Mouse (Mus musculus) Patski (cell line): ENCODE data around the gene Prkg1. TPM values are rescaled to one million over a fixed set of nuclear protein-coding genes. Genes with fewer than 3 reads are reported as not detected.

Experiments used
- ATAC-seq: fragments of 100-300 bp; one replicate; pipeline ENCODE4 v1.8.0; 2021
- CTCF ChIA-PET: fragments of 350-600 bp; sonication (Branson Sonifier 250); formaldehyde crosslinking; loops from one replicate; lab custom pipeline; 2022; ENCODE audit warnings: inconsistent platforms; lab: Charles Lee
- POLR2A ChIA-PET: fragments of 350-600 bp; sonication (Branson Sonifier 250); formaldehyde crosslinking; loops from one replicate; lab custom pipeline; 2022; ENCODE audit warnings: antibody characterized with exemption, inconsistent platforms; lab: Charles Lee
- DNase-seq: peaks from one replicate; pipeline ENCODE4 v3.0.0-alpha.2; 2011; ENCODE audit warnings: low read depth, low spot score
- H3K27me3 ChIP-seq: fragments of 371-371 bp; one replicate; pipeline ENCODE4 v1.5.1; 2021
- CTCF ChIP-seq: fragments of 100-300 bp; IDR thresholded peaks from one replicate; pipeline ENCODE4 v1.5.1; 2021
- in situ Hi-C: fragments of 300-500 bp; cut with MboI; formaldehyde crosslinking; loops from 3 replicates; pipeline ENCODE4 v1.11.1; 2018; ENCODE audit warnings: low pct_unique_long_range_greater_than_20kb, mixed read lengths
- polyA plus RNA-seq: library from polyadenylated mRNA; unstranded; gene quantifications from one replicate; pipeline ENCODE4 v1.2.3, GENCODE M21; 2021

Gene Prkg1
- polyA plus RNA-seq, 1 experiment from 2014 or later: not detected

GRCm38 (mm10) chr19:31337163-31337862 lies 427.5 kb downstream of the Prkg1 start:
- CTCF ChIA-PET: interaction anchor here (1.2 to 1.4 kb wide), 3 partner anchors 14 to 494 kb away, joined by 3 to 4 read pairs (median 3); no protein-coding TSS in a partner anchor
- in situ Hi-C loops: loop anchor here (25.0 kb wide), 1 partner anchor 675 kb away; no protein-coding TSS in a partner anchor
- H3K27me3 ChIP-seq: peaks cover 13% of the 10 kb centered on the region
- no peak for ATAC-seq
- no peak for DNase-seq
- POLR2A ChIA-PET: no interaction called here
- TF ChIP-seq CTCF: no peak

DNA sequence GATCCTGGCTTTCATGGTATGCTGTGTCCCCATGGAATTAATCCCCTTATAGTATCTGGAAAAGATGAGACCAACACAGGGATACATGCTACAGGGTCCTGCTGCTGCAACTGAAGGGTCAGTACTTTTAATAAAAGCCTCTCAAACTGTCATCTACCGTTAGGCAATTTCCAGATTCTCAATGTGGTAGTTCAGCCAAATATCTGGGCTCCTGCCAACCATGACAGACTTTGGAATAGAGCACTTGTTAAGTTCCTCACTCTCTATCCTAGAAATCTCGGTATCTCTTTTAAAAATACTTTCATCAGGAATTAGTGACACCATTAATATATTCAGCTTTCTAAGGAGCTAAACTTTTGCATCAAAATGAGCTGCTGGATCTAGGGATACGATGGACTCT lies 428.5 kb downstream of the Prkg1 start:
- no peak for DNase-seq
- peak; percentile 39 for ATAC-seq
- no peak for TF ChIP-seq CTCF
- H3K27me3 ChIP-seq: peaks cover 21% of the 10 kb centered on the region
- ChIA-PET POLR2A (no interaction called here), CTCF (no interaction called here)
- in situ Hi-C loops: loop anchor here (25.0 kb wide), 1 partner anchor 674 kb away; no protein-coding TSS in a partner anchor

DNA sequence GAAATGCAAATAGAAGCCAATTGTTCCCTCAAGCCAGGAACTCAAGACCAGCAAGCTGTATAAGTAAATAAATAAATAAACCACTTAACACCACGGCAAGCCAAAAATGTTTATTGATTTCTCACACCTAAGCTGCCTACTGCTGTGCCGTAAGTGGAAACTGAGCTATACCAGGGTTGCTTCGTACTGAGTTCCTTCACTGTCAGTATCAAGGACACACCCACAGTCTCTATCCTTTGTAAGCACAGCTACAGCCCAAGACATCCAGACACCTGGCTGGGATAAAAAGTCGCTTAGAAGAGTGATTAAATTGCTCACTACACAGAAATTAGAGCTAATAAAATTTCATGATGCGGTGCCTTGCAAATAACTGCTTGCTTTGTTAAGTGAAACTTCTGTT lies 434.9 kb downstream of the Prkg1 start:
- in situ Hi-C loops: loop anchor here (25.0 kb wide), 1 partner anchor 668 kb away; no protein-coding TSS in a partner anchor
- H3K27me3 ChIP-seq: peaks cover 25% of the 10 kb centered on the region
- POLR2A ChIA-PET: no interaction called here
- CTCF ChIA-PET: interaction anchor here (0.9 to 1.9 kb wide), 3 partner anchors 9 to 23 kb away, joined by 3 to 7 read pairs (median 3); no protein-coding TSS in a partner anchor
- no peak for TF ChIP-seq CTCF
- DNase-seq (no peak), ATAC-seq (no peak)

- POLR2A ChIA-PET: no interaction called here
- ATAC-seq: no peak
- TF ChIP-seq CTCF: no peak
These were observed 460.1 kb downstream of the Prkg1 start for GRCm38 (mm10) chr19:31304760-31305159.

DNA sequence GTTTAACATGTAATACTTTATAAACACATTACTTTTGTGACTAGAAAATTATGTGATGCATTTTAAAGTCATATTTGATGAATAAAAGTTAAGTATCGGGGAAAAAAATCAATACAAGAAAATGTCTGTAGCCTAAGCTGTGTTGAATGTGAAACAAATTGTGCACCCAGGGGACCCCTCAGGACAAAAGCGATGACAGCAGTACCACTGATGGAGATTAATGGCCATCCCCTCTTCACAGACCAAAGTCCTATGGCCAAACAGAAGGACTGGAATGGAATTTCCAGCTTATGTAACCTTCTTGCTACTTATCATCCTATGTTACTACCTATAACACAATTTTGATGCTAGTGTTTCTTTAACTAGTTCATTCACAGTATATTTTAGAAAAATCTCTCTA lies 473.6 kb downstream of the Prkg1 start:
- ATAC-seq (no peak), DNase-seq (no peak)
- ChIA-PET POLR2A (no interaction called here), CTCF (interaction anchor here (1.6 kb wide), 1 partner anchor 26 kb away, joined by 3 read pairs; no protein-coding TSS in a partner anchor)
- peaks cover 18% of the 10 kb centered on the region for H3K27me3 ChIP-seq
- in situ Hi-C loops: no loop called here
- TF ChIP-seq CTCF: no peak

More at GRCm38 (mm10) chr19:31304760-31305159, 460.1 kb downstream of the Prkg1 start:
- in situ Hi-C loops: no loop called here
- H3K27me3 ChIP-seq: peaks cover 28% of the 10 kb centered on the region
- CTCF ChIA-PET: no interaction called here
- DNase-seq: no peak

DNA sequence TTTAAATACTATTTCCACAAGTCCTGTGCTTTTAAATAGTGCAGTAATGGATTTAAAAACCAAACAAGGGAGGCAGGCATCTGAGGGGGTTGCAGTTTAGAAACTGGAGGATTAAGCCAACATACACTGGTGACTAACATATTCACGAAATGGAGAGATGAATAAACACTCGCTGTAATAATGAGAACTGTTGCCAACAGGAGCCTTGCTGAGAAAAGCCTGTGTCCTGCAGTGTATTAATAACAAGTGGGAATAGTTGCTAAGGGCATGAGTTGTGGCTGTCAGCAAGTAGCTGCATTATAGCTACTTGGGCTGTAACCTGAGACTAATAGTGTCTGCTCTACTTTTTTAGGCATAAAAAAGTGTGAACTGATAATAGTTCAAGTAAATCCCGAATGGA lies 480.3 kb downstream of the Prkg1 start:
- POLR2A ChIA-PET: no interaction called here
- peak; percentile 1 for DNase-seq
- CTCF ChIA-PET: interaction anchor here (1.0 kb wide), 1 partner anchor 25 kb away, joined by 3 read pairs; no protein-coding TSS in a partner anchor
- ATAC-seq: peak; percentile 39
- TF ChIP-seq CTCF: no peak
- peaks cover 7% of the 10 kb centered on the region for H3K27me3 ChIP-seq
- in situ Hi-C loops: no loop called here

DNA sequence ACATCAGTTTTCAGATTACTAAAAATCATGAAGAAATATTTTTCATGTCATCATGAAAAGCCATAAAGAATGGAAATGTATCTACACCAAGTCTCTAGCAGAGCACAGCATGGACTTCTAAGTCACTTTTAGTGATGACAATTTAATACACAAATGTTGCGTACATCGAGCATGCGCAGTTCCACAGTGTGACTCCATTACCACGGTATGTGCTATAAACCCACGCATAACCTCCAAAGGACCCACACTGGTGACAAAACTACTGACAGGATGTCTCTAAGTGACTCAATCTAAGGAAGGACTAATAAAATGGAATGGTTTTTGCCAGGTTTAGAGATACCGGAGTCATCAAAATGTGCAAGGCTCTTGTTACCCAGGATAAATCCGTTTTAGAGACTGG lies 480.7 kb downstream of the Prkg1 start:
- in situ Hi-C loops: no loop called here
- ChIA-PET CTCF (interaction anchor here (1.0 kb wide), 1 partner anchor 25 kb away, joined by 3 read pairs; no protein-coding TSS in a partner anchor), POLR2A (no interaction called here)
- ATAC-seq: no peak
- no peak for DNase-seq
- no peak for TF ChIP-seq CTCF
- peaks cover 7% of the 10 kb centered on the region for H3K27me3 ChIP-seq

DNA sequence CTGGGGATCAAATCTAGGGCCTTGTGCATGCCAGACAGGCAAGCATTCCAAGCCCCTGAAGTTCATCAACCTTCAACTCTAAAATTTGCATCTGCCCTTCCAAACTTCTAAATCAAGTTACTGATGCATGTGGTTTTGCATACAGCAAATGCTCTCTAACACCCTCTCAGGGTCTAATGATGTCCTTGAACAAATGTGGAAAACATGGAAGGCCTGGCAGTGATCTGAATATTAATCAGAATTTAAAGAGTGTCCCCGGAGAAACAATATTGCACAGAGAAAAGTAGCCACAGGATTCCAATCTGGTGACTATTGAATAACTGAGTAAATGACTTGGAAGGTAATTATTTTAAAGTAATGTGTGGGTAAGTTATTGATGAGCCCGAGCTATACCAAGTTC lies 481.2 kb downstream of the Prkg1 start:
- CTCF ChIA-PET: no interaction called here
- POLR2A ChIA-PET: no interaction called here
- TF ChIP-seq CTCF: no peak
- ATAC-seq: no peak
- in situ Hi-C loops: no loop called here
- DNase-seq: no peak
- peaks cover 7% of the 10 kb centered on the region for H3K27me3 ChIP-seq

- in situ Hi-C loops: no loop called here
- no peak for TF ChIP-seq CTCF
- ATAC-seq (no peak), DNase-seq (peak; percentile 10)
- POLR2A ChIA-PET: no interaction called here
- H3K27me3 ChIP-seq: peaks cover 8% of the 10 kb centered on the region
- CTCF ChIA-PET: no interaction called here
These were observed 484.9 kb downstream of the Prkg1 start for GRCm38 (mm10) chr19:31279797-31280486.

- TF ChIP-seq CTCF: no peak
- ChIA-PET CTCF (no interaction called here), POLR2A (no interaction called here)
- DNase-seq (no peak), ATAC-seq (no peak)
- peaks cover 3% of the 10 kb centered on the region for H3K27me3 ChIP-seq
- in situ Hi-C loops: no loop called here
These were observed 502.4 kb downstream of the Prkg1 start for GRCm38 (mm10) chr19:31262438-31262837.

DNA sequence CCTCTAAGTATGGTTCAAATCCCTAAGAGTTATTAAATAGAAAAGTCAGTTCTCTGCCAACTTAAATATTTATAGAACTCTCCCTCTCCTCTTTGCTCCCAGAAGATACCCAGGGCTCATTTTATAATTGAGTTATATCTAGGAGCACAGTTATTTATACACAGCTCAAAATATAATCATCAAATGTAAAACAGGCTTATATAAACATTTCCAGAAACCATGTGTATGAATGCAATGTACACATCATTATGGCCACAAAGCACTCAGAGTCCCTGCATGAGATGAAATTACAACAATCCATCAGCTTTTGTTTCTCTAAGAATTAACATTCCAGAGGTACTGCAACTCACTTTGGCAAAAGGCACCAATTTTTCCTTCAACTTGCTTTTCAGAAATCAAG lies 504.3 kb downstream of the Prkg1 start:
- ChIA-PET CTCF (no interaction called here), POLR2A (interaction anchor here (0.6 kb wide), 2 partner anchors 8 to 78 kb away, joined by 3 to 4 read pairs; no protein-coding TSS in a partner anchor)
- DNase-seq (no peak), ATAC-seq (no peak)
- H3K27me3 ChIP-seq: peaks cover 3% of the 10 kb centered on the region
- no peak for TF ChIP-seq CTCF
- in situ Hi-C loops: no loop called here
